Mouse (Mus musculus): ENCODE results near the gene Sobp. TPM values are rescaled to one million over a fixed set of nuclear protein-coding genes. Genes with fewer than 3 reads are reported as not detected.

Gene Sobp
- polyA plus RNA-seq, 1 experiment from 2014 or later: 10.0 TPM

- H3K4me3 ChIP-seq (replicated peaks): no peak overlapping the region
- H3K27ac ChIP-seq (replicated peaks): no peak overlapping the region
- H3K36me3 ChIP-seq: no peaks in the 10 kb centered on the region
- peaks cover 18% of the 10 kb centered on the region for H3K4me1 ChIP-seq
- WGBS: 74% methylated on average over 6 of the region's 6 CpGs
- H3K9ac ChIP-seq (replicated peaks): no peak overlapping the region
- ATAC-seq (ENCODE audit: low FRiP score): no peak
- no peaks in the 10 kb centered on the region for H3K9me3 ChIP-seq (replicated peaks)
- no peak overlapping the region for H3K4me2 ChIP-seq
- no peaks in the 10 kb centered on the region for H3K27me3 ChIP-seq (replicated peaks)
Measured at GRCm38 (mm10) chr10:43047804-43048348, 126.5 kb downstream of the Sobp start.

GRCm38 (mm10) chr10:43043351-43044209, 130.8 kb downstream of the Sobp start:
- Histone ChIP-seq H3K4me1 (peaks cover 23% of the 10 kb centered on the region), H3K4me3 (replicated peaks) (no peak overlapping the region), H3K27ac (replicated peaks) (peak overlapping the region; percentile 85), H3K27me3 (replicated peaks) (no peaks in the 10 kb centered on the region), H3K9ac (replicated peaks) (no peak overlapping the region; the same call in 1 of the 2 replicates), H3K4me2 (no peak overlapping the region), H3K36me3 (no peaks in the 10 kb centered on the region), H3K9me3 (replicated peaks) (no peaks in the 10 kb centered on the region)
- 13% methylated on average over 7 of the region's 7 CpGs for WGBS
- ATAC-seq (ENCODE audit: low FRiP score): peak; percentile 42; the same call in 1 of the 2 replicates

- Histone ChIP-seq H3K36me3 (no peaks in the 10 kb centered on the region), H3K4me2 (no peak overlapping the region), H3K4me3 (replicated peaks) (no peak overlapping the region), H3K27ac (replicated peaks) (peak overlapping the region; percentile 85), H3K27me3 (replicated peaks) (no peaks in the 10 kb centered on the region), H3K9me3 (replicated peaks) (no peaks in the 10 kb centered on the region), H3K9ac (replicated peaks) (no peak overlapping the region), H3K4me1 (peaks cover 27% of the 10 kb centered on the region)
- ATAC-seq (ENCODE audit: low FRiP score): 0 out of 2 replicates have a peak, but pooled peaks have one; percentile 20
- WGBS: 17% methylated on average over 10 of the region's 10 CpGs
Measured at GRCm38 (mm10) chr10:43042591-43043327, 131.6 kb downstream of the Sobp start.

- H3K27me3 ChIP-seq (replicated peaks): no peaks in the 10 kb centered on the region
- no peaks in the 10 kb centered on the region for H3K36me3 ChIP-seq
- no peak overlapping the region for H3K27ac ChIP-seq (replicated peaks)
- 89% methylated on average over 3 of the region's 3 CpGs for WGBS
- H3K4me3 ChIP-seq (replicated peaks): no peak overlapping the region
- H3K9me3 ChIP-seq (replicated peaks): no peaks in the 10 kb centered on the region
- H3K4me1 ChIP-seq: peaks cover 36% of the 10 kb centered on the region
- no peak overlapping the region for H3K4me2 ChIP-seq
- H3K9ac ChIP-seq (replicated peaks): no peak overlapping the region
- ATAC-seq (ENCODE audit: low FRiP score): no peak
Measured at GRCm38 (mm10) chr10:43041794-43042193, 132.5 kb downstream of the Sobp start.

- Histone ChIP-seq H3K4me1 (peaks cover 43% of the 10 kb centered on the region), H3K27ac (replicated peaks) (0 out of 2 replicates have a peak overlapping the region, but pooled peaks have one; percentile 34)
Measured at GRCm38 (mm10) chr10:43037455-43037793, 136.9 kb downstream of the Sobp start.

GRCm38 (mm10) chr10:43036646-43037454, 137.5 kb downstream of the Sobp start:
- no peaks in the 10 kb centered on the region for H3K36me3 ChIP-seq
- peaks cover 42% of the 10 kb centered on the region for H3K4me1 ChIP-seq
- H3K4me3 ChIP-seq (replicated peaks): no peak overlapping the region
- no peak overlapping the region for H3K4me2 ChIP-seq
- H3K9me3 ChIP-seq (replicated peaks): no peaks in the 10 kb centered on the region
- H3K9ac ChIP-seq (replicated peaks): no peak overlapping the region
- H3K27me3 ChIP-seq (replicated peaks): no peaks in the 10 kb centered on the region
- peak overlapping the region; percentile 34; the same call in 1 of the 2 replicates for H3K27ac ChIP-seq (replicated peaks)
- WGBS: 39% methylated on average over 21 of the region's 21 CpGs
- peak; percentile 49 for ATAC-seq (ENCODE audit: low FRiP score)

More at GRCm38 (mm10) chr10:43037455-43037793, 136.9 kb downstream of the Sobp start:
- no peak overlapping the region for H3K4me2 ChIP-seq
- H3K27me3 ChIP-seq (replicated peaks): no peaks in the 10 kb centered on the region
- no peak overlapping the region for H3K4me3 ChIP-seq (replicated peaks)
- no peaks in the 10 kb centered on the region for H3K9me3 ChIP-seq (replicated peaks)
- WGBS: 28% methylated on average over 7 of the region's 7 CpGs
- ATAC-seq (ENCODE audit: low FRiP score): no peak; the same call in 1 of the 2 replicates
- no peaks in the 10 kb centered on the region for H3K36me3 ChIP-seq
- H3K9ac ChIP-seq (replicated peaks): no peak overlapping the region

- ATAC-seq (ENCODE audit: low FRiP score): no peak
- H3K4me1 ChIP-seq: peaks cover 42% of the 10 kb centered on the region
- WGBS: 72% methylated on average over 8 of the region's 8 CpGs
- H3K27ac ChIP-seq (replicated peaks): peak overlapping the region; percentile 7; the same call in 1 of the 2 replicates
- H3K4me3 ChIP-seq (replicated peaks): no peak overlapping the region
- no peaks in the 10 kb centered on the region for H3K36me3 ChIP-seq
- no peaks in the 10 kb centered on the region for H3K27me3 ChIP-seq (replicated peaks)
- no peaks in the 10 kb centered on the region for H3K9me3 ChIP-seq (replicated peaks)
- H3K9ac ChIP-seq (replicated peaks): no peak overlapping the region
- H3K4me2 ChIP-seq: no peak overlapping the region
Measured at GRCm38 (mm10) chr10:43035579-43035978, 138.8 kb downstream of the Sobp start.

- H3K9ac ChIP-seq (replicated peaks): no peak overlapping the region
- H3K27me3 ChIP-seq (replicated peaks): no peaks in the 10 kb centered on the region
- no peak overlapping the region for H3K4me3 ChIP-seq (replicated peaks)
- ATAC-seq (ENCODE audit: low FRiP score): no peak
- 0 out of 2 replicates have a peak overlapping the region, but pooled peaks have one; percentile 48 for H3K27ac ChIP-seq (replicated peaks)
- peaks cover 46% of the 10 kb centered on the region for H3K4me1 ChIP-seq
- WGBS: 73% methylated on average over 4 of the region's 4 CpGs
- no peaks in the 10 kb centered on the region for H3K36me3 ChIP-seq
- H3K9me3 ChIP-seq (replicated peaks): no peaks in the 10 kb centered on the region
- no peak overlapping the region for H3K4me2 ChIP-seq
Measured at GRCm38 (mm10) chr10:43034811-43035210, 139.5 kb downstream of the Sobp start.

GRCm38 (mm10) chr10:43033481-43034248, 140.7 kb downstream of the Sobp start:
- H3K9ac ChIP-seq (replicated peaks): no peak overlapping the region
- H3K36me3 ChIP-seq: no peaks in the 10 kb centered on the region
- no peak overlapping the region for H3K4me3 ChIP-seq (replicated peaks)
- H3K4me1 ChIP-seq: peaks cover 50% of the 10 kb centered on the region
- H3K9me3 ChIP-seq (replicated peaks): no peaks in the 10 kb centered on the region
- no peaks in the 10 kb centered on the region for H3K27me3 ChIP-seq (replicated peaks)
- H3K27ac ChIP-seq (replicated peaks): peak overlapping the region; percentile 48; the same call in 1 of the 2 replicates
- 50% methylated on average over 15 of the region's 15 CpGs for WGBS
- no peak overlapping the region for H3K4me2 ChIP-seq
- ATAC-seq (ENCODE audit: low FRiP score): no peak

GRCm38 (mm10) chr10:43027006-43027405, 147.3 kb downstream of the Sobp start:
- no peaks in the 10 kb centered on the region for H3K9me3 ChIP-seq (replicated peaks)
- 38% methylated on average over 9 of the region's 9 CpGs for WGBS
- ATAC-seq (ENCODE audit: low FRiP score): no peak
- H3K27me3 ChIP-seq (replicated peaks): peaks cover 4% of the 10 kb centered on the region; the same call in 1 of the 2 replicates
- H3K27ac ChIP-seq (replicated peaks): 0 out of 2 replicates have a peak overlapping the region, but pooled peaks have one; percentile 14
- H3K9ac ChIP-seq (replicated peaks): no peak overlapping the region
- no peak overlapping the region for H3K4me3 ChIP-seq (replicated peaks)
- no peak overlapping the region for H3K4me2 ChIP-seq
- H3K4me1 ChIP-seq: peaks cover 31% of the 10 kb centered on the region
- no peaks in the 10 kb centered on the region for H3K36me3 ChIP-seq
